Mouse (Mus musculus) heart, adult 2 months (tissue): ENCODE measurements around the gene Pakap.

Experiments used
- CTCF ChIP-seq: fragments of 200-600 bp; IDR thresholded peaks from 2 replicates; pipeline ENCODE4 v1.8.1; 2022; ENCODE audit warnings: antibody characterized with exemption, mild to moderate bottlenecking, moderate library complexity
- EP300 ChIP-seq: fragments of 200-500 bp; IDR thresholded peaks from 2 replicates; pipeline ENCODE4 v1.6.1; 2011; ENCODE audit warnings: low read depth, low read length, control low read depth; ENCODE audit not compliant: insufficient read depth

GRCm38 (mm10) chr4:57902619-57903018 lies 334.6 kb downstream of the Pakap start:
- TF ChIP-seq EP300 (no peak), CTCF (no peak)
